Mouse (Mus musculus) embryonic facial prominence, embryonic 13.5 days (tissue): ENCODE results near the gene Xrn1. TPM values are rescaled to one million over a fixed set of nuclear protein-coding genes. Genes with fewer than 3 reads are reported as not detected.
"Not testable (repeated sequence)": the region's sequence is repeated elsewhere in the genome, so short reads cannot be mapped to it uniquely, and the experiment has no call there.

Experiments used
- ATAC-seq: fragments of 200-750 bp; cut with Nextera tagmentation; 2 replicates; pipeline ENCODE4 v1.8.0; 2017; ENCODE audit warnings: low read depth; ENCODE audit not compliant: insufficient number of reproducible peaks, insufficient read depth, low FRiP score, low TSS enrichment
- H3K27ac ChIP-seq: fragments of 300-500 bp; sonication (generic); 2 replicates; pipeline ENCODE4 v1.5.1; 2015; ENCODE audit warnings: moderate library complexity, mild to moderate bottlenecking, inconsistent platforms
- H3K27me3 ChIP-seq: fragments of 300-500 bp; sonication (generic); 2 replicates; pipeline ENCODE4 v1.6.1; 2015; ENCODE audit warnings: mild to moderate bottlenecking, inconsistent platforms
- H3K36me3 ChIP-seq: fragments of 300-500 bp; sonication (generic); 2 replicates; pipeline ENCODE4 v1.6.1; 2015; ENCODE audit warnings: mild to moderate bottlenecking, inconsistent platforms
- H3K4me1 ChIP-seq: fragments of 300-500 bp; sonication (generic); 2 replicates; pipeline ENCODE4 v1.6.1; 2015; ENCODE audit warnings: inconsistent platforms
- H3K4me2 ChIP-seq: fragments of 300-500 bp; sonication (generic); 2 replicates; pipeline ENCODE4 v1.6.1; 2015; ENCODE audit warnings: moderate library complexity, mild to moderate bottlenecking, inconsistent platforms
- H3K4me3 ChIP-seq: fragments of 300-500 bp; sonication (generic); 2 replicates; pipeline ENCODE4 v1.5.1; 2015; ENCODE audit warnings: mild to moderate bottlenecking, inconsistent platforms
- H3K9ac ChIP-seq: fragments of 300-500 bp; sonication (generic); 2 replicates; pipeline ENCODE4 v1.6.1; 2015; ENCODE audit warnings: mild to moderate bottlenecking, inconsistent platforms
- H3K9me3 ChIP-seq: fragments of 300-500 bp; sonication (generic); 2 replicates; pipeline ENCODE4 v1.6.1; 2016; ENCODE audit warnings: inconsistent platforms
- WGBS: fragments of 180-500 bp; shearing (Covaris S2); methylation state at CpG from one replicate; pipeline ENCODE4 v1.1.7; 2015; ENCODE audit warnings: mixed read lengths; 5-methylcytosine and 5-hydroxymethylcytosine counted together
- polyA plus RNA-seq: library from polyadenylated mRNA; unstranded; fragments of >200 nt; fragmentation: Nextera tagmentation; extraction: Ambion mirVana; gene quantifications from 2 replicates; pipeline ENCODE4 v1.2.1, GENCODE M21; 2015

Gene Xrn1
- 24.7 and 25.2 TPM in 2 replicates for polyA plus RNA-seq

GRCm38 (mm10) chr9:95954585-95955461 lies at the start of gene Xrn1:
Gene Xrn1, plus strand, starts transcription at chr9:95954760.
- peak within 1 kb of the TSS; percentile 66 for H3K4me3 ChIP-seq
- WGBS: under 1% methylated on average over 57 of the region's 57 CpGs

DNA sequence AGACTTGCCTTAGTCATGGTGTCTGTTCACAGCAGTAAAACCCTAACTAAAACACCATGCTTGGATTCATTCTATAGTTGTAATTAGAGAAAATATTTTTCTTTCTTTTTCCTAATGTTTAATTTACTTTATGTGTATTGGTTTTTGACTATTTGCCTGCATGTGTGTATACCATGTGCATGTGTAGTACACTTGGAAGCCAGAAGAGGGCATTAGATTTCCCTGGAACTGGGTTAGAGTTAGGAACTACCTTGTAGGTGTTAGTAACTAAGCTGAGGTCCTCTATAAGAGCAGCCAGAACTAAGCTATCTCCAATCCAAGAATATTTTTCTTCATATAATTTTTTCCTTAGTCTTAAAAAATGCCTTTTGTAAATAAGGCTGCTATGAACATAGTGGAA lies 21.7 kb upstream of the Xrn1 start:
- Histone ChIP-seq H3K36me3 (peaks cover 23% of the 10 kb centered on the region), H3K9me3 (no peaks in the 10 kb centered on the region), H3K4me3 (no peak overlapping the region), H3K9ac (no peak overlapping the region), H3K4me2 (no peak overlapping the region), H3K27ac (no peak overlapping the region), H3K27me3 (no peaks in the 10 kb centered on the region), H3K4me1 (no peaks in the 10 kb centered on the region)
- ATAC-seq: no peak

More at GRCm38 (mm10) chr9:95954585-95955461, at the start of gene Xrn1:
- Histone ChIP-seq H3K36me3 (peaks cover 22% of the 10 kb centered on the region; the same call in 1 of the 2 replicates), H3K4me1 (peaks cover 8% of the 10 kb centered on the region; the same call in 1 of the 2 replicates), H3K4me2 (peak within 1 kb of the TSS; percentile 73), H3K9me3 (no peaks in the 10 kb centered on the region), H3K27ac (peak within 1 kb of the TSS; percentile 82), H3K9ac (peak within 1 kb of the TSS; percentile 93), H3K27me3 (no peaks in the 10 kb centered on the region)
- ATAC-seq: peak; percentile 98

GRCm38 (mm10) chr9:95953658-95954057 lies 902 bp upstream of the Xrn1 start:
- ATAC-seq: no peak
- H3K4me1 ChIP-seq: peaks cover 8% of the 10 kb centered on the region; the same call in 1 of the 2 replicates
- H3K27ac ChIP-seq: no peak overlapping the region
- no peaks in the 10 kb centered on the region for H3K9me3 ChIP-seq
- H3K4me2 ChIP-seq: peak overlapping the region; percentile 73
- WGBS: 63% methylated on average over 4 of the region's 4 CpGs
- no peak overlapping the region; the same call in 1 of the 2 replicates for H3K9ac ChIP-seq
- peak overlapping the region; percentile 66 for H3K4me3 ChIP-seq
- H3K27me3 ChIP-seq: no peaks in the 10 kb centered on the region
- peaks cover 12% of the 10 kb centered on the region; the same call in 1 of the 2 replicates for H3K36me3 ChIP-seq

- WGBS: 0% methylated on average over 7 of the region's 7 CpGs
- Histone ChIP-seq H3K9ac (peak overlapping the region; percentile 93), H3K27ac (peak overlapping the region; percentile 68), H3K9me3 (no peaks in the 10 kb centered on the region), H3K4me3 (peak overlapping the region; percentile 66), H3K4me1 (peaks cover 8% of the 10 kb centered on the region; the same call in 1 of the 2 replicates), H3K4me2 (peak overlapping the region; percentile 73), H3K36me3 (peaks cover 17% of the 10 kb centered on the region; the same call in 1 of the 2 replicates), H3K27me3 (no peaks in the 10 kb centered on the region)
- ATAC-seq: peak; percentile 61; the same call in 1 of the 2 replicates
Measured at GRCm38 (mm10) chr9:95954226-95954584, 355 bp upstream of the Xrn1 start.

DNA sequence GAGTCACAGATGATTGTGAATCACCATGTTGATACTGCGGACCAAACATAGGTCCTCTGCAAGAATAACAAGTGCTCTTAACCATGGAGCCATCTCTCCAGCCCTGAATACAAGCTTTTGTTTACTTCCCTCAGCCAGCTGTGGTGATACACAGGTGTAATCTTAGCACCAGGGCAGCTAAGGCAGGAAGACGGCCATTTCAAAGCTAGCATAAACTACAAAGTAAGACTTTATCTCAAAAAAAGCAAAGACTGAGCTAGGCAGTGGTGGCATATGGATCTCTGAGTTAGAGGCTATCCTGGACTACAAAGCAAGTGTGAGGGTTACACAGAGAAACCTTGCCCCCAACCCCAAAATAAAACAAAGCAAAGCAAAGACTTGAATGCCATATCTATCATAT lies 3.1 kb downstream of the Xrn1 start:
- H3K9me3 ChIP-seq: no peaks in the 10 kb centered on the region
- whole genome bisulfite sequencing: 92% methylated on average over 2 of the region's 2 CpGs
- H3K9ac ChIP-seq: no peak overlapping the region
- ATAC-seq: no peak
- peaks cover 23% of the 10 kb centered on the region; the same call in 1 of the 2 replicates for H3K36me3 ChIP-seq
- H3K4me1 ChIP-seq: peaks cover 8% of the 10 kb centered on the region; the same call in 1 of the 2 replicates
- no peak overlapping the region for H3K4me3 ChIP-seq
- H3K27me3 ChIP-seq: no peaks in the 10 kb centered on the region
- H3K4me2 ChIP-seq: no peak overlapping the region
- H3K27ac ChIP-seq: no peak overlapping the region

GRCm38 (mm10) chr9:95958041-95958730 lies 3.6 kb downstream of the Xrn1 start:
- Histone ChIP-seq H3K9ac (no peak overlapping the region), H3K36me3 (peaks cover 23% of the 10 kb centered on the region; the same call in 1 of the 2 replicates), H3K27me3 (no peaks in the 10 kb centered on the region), H3K4me1 (peaks cover 8% of the 10 kb centered on the region; the same call in 1 of the 2 replicates), H3K9me3 (no peaks in the 10 kb centered on the region), H3K27ac (no peak overlapping the region), H3K4me2 (no peak overlapping the region), H3K4me3 (no peak overlapping the region)
- ATAC-seq: no peak
- WGBS: 97% methylated on average over 7 of the region's 7 CpGs

GRCm38 (mm10) chr9:95958731-95959105 lies 4.2 kb downstream of the Xrn1 start:
- H3K4me1 ChIP-seq, H3K27ac ChIP-seq, H3K9ac ChIP-seq, ATAC-seq, H3K4me2 ChIP-seq, H3K4me3 ChIP-seq, H3K27me3 ChIP-seq, H3K9me3 ChIP-seq: not testable (repeated sequence)
- 92% methylated on average over 2 of the region's 2 CpGs for WGBS
- peaks cover 23% of the 10 kb centered on the region; the same call in 1 of the 2 replicates for H3K36me3 ChIP-seq

DNA sequence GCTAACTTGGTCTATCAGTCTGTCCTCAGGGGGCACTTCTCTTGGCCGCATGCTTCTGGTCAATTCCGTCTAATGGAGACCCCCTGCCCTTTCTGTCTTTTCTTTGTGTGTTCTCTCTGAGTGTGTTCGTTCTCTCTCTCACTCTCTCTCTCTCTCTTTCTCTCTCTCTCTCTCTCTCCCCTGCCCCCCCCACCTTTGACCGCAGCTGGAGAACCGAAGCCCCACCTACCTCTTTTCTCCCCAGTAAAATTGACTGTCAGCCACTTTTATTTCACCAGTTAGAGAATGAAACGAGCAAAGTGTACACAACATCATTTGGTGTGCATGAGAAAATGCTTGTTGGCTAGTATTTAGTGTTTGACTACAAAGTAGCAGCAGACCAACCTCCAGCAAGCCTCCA lies 4.7 kb downstream of the Xrn1 start:
- no peak for ATAC-seq
- H3K9ac ChIP-seq: no peak overlapping the region
- 91% methylated on average over 6 of the region's 6 CpGs for WGBS
- no peaks in the 10 kb centered on the region for H3K9me3 ChIP-seq
- H3K27ac ChIP-seq: no peak overlapping the region
- H3K36me3 ChIP-seq: peaks cover 26% of the 10 kb centered on the region
- no peaks in the 10 kb centered on the region for H3K27me3 ChIP-seq
- no peak overlapping the region for H3K4me2 ChIP-seq
- peaks cover 4% of the 10 kb centered on the region; the same call in 1 of the 2 replicates for H3K4me1 ChIP-seq
- H3K4me3 ChIP-seq: no peak overlapping the region

- 91% methylated on average over 3 of the region's 3 CpGs for WGBS
Measured at GRCm38 (mm10) chr9:95959732-95960428, 5.3 kb downstream of the Xrn1 start.

GRCm38 (mm10) chr9:95961058-95961457 lies 6.5 kb downstream of the Xrn1 start:
- no peak overlapping the region for H3K9ac ChIP-seq
- H3K27me3 ChIP-seq: no peaks in the 10 kb centered on the region
- no peak overlapping the region for H3K4me3 ChIP-seq
- H3K4me1 ChIP-seq: peaks cover 4% of the 10 kb centered on the region; the same call in 1 of the 2 replicates
- ATAC-seq: no peak
- H3K27ac ChIP-seq: no peak overlapping the region
- H3K36me3 ChIP-seq: peaks cover 39% of the 10 kb centered on the region
- no peak overlapping the region for H3K4me2 ChIP-seq
- H3K9me3 ChIP-seq: no peaks in the 10 kb centered on the region

More at GRCm38 (mm10) chr9:95959732-95960428, 5.3 kb downstream of the Xrn1 start:
- ATAC-seq: no peak
- no peak overlapping the region for H3K27ac ChIP-seq
- H3K4me3 ChIP-seq: no peak overlapping the region
- H3K27me3 ChIP-seq: no peaks in the 10 kb centered on the region
- H3K36me3 ChIP-seq: peaks cover 32% of the 10 kb centered on the region
- H3K4me2 ChIP-seq: no peak overlapping the region
- no peaks in the 10 kb centered on the region for H3K9me3 ChIP-seq
- no peak overlapping the region for H3K9ac ChIP-seq
- H3K4me1 ChIP-seq: peaks cover 4% of the 10 kb centered on the region; the same call in 1 of the 2 replicates

- peaks cover 37% of the 10 kb centered on the region for H3K36me3 ChIP-seq
Measured at GRCm38 (mm10) chr9:95964037-95964436, 9.5 kb downstream of the Xrn1 start.

More at GRCm38 (mm10) chr9:95964037-95964436, 9.5 kb downstream of the Xrn1 start:
- no peak overlapping the region for H3K4me2 ChIP-seq
- no peak overlapping the region for H3K27ac ChIP-seq
- no peaks in the 10 kb centered on the region for H3K9me3 ChIP-seq
- no peaks in the 10 kb centered on the region for H3K27me3 ChIP-seq
- 95% methylated on average over 13 of the region's 13 CpGs for WGBS
- ATAC-seq: no peak
- no peaks in the 10 kb centered on the region for H3K4me1 ChIP-seq
- no peak overlapping the region for H3K4me3 ChIP-seq
- no peak overlapping the region for H3K9ac ChIP-seq
